Mouse (Mus musculus) kidney, adult 18-20 months (tissue): ENCODE measurements around the gene Gfpt1.
A peak's percentile ranks its signal among the peaks of the same experiment; 100 is the strongest.
"Not testable (repeated sequence)": the region's sequence is repeated elsewhere in the genome, so short reads cannot be mapped to it uniquely, and the experiment has no call there.

Experiments
- DNase-seq: peaks from one replicate; pipeline ENCODE4 v3.0.0; 2021

Gfpt1 gene

GRCm38 (mm10) chr6:87043131-87043516 is 478 bp downstream of the Gfpt1 start:
- no peak for DNase-seq

DNA sequence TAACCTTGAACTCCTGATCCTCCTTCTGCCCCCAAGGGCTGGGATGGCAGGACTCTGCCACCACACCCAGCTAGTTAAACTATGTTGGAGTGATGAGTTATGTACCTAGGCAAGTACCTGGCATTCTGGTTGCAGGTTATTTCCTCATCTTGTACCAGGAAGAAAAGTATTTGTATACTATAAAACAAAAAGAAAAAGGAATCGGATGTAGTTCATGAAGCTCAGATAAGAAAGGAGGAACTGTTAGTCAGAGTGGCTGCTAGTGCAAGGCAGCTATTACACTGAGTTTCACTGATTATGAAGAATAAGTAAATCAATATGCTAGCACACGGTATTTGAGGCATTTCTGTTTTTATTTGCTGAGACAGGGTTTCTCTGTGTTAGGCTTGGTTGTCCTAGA is 2.2 kb downstream of the Gfpt1 start:
- DNase-seq: no peak

DNA sequence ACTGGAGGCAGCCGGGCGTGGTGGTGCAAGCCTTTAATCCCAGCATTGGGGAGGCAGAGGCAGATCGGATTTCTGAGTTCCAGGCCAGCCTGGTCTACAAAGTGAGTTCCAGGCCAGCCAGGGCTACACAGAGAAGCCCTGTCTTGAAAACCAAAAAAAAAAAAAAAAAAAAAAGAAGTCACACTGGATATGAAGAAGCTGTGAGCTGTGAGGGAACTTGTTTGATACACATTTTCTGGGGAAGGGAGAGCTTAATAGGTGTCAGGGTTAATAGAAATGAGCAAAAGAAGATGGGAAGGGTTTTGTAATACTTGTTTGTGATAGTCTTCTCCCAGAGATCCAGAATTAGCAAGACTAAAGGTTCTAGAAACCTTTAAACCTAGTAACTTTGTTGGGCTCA is 2.9 kb downstream of the Gfpt1 start:
- DNase-seq: no peak

GRCm38 (mm10) chr6:87048712-87049111 is 6.1 kb downstream of the Gfpt1 start:
- not testable (repeated sequence) for DNase-seq

GRCm38 (mm10) chr6:87051886-87052425 is 9.3 kb downstream of the Gfpt1 start:
- DNase-seq: no peak

- no peak for DNase-seq
Measured at GRCm38 (mm10) chr6:87054193-87054592, 11.5 kb downstream of the Gfpt1 start.

DNA sequence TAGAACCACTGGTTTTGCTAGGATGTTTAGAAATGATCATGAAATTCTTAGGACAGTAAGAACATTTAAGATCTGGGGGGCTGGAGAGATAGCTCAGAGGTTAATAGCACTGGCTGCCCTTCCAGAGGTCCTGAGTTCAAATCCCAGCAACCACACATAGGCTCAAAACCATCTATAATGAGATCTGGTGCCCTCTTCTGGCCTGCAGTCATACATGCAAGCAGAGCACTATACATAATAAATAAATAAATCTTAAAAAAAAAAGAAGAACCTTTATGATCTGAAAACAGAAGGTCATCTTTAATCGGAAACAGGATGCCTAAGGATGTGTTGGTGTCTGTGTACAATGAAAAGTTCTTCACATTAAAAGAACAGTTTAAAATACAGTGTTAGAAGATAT is 17.1 kb downstream of the Gfpt1 start:
- DNase-seq: no peak

DNA sequence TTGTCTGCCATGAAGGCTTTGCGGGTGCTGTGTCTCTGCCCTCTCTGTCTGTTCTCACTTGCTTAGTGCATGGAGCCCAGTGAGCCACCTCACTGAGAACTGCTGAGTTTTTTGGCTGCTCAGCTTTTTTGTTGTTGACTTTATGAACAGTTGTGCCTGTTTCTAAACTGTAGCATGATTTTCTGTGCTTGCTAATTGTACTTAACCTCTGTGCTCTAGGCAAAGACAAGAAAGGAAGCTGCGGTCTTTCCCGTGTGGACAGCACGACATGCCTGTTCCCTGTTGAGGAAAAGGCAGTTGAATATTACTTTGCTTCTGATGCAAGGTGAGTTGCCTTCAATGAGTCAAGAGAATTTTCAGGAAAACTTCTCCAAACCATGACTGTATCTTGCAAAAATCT is 20.9 kb downstream of the Gfpt1 start:
- DNase-seq: no peak

GRCm38 (mm10) chr6:87068209-87068608 is 25.6 kb downstream of the Gfpt1 start:
- DNase-seq: no peak

DNA sequence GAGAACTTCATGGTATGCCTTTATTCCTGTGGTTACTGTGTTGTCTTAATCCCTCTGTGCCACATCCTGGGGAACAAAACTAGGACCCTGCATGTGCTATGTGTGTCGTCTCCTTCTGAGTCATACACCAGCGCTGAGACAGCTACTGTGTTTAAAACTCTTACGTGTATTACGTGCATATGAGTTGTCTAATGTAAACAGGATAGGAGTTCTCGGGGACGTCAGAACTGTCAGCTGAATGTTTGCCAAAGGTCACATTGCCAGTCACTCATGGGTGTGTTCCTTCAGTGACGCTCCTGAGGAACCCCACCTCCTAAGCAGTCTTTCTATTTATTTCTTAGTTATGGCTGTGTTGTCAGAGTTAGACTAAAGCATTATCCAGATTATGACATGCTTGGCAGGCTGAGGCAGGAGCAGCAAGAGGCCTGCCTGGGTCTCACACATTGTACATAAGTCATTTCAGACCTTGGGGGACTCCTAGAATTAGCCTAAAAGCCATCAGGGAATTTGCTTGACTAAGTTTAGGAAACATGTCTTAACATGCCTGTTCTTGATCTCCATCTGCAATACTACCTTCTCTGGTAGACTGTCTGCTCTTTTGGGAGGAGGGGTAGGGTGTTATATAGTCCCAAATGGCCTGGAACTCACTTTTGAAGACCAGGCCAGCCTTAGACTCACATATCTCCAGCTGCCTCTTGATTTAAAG is 26.7 kb downstream of the Gfpt1 start:
- no peak for DNase-seq

DNA sequence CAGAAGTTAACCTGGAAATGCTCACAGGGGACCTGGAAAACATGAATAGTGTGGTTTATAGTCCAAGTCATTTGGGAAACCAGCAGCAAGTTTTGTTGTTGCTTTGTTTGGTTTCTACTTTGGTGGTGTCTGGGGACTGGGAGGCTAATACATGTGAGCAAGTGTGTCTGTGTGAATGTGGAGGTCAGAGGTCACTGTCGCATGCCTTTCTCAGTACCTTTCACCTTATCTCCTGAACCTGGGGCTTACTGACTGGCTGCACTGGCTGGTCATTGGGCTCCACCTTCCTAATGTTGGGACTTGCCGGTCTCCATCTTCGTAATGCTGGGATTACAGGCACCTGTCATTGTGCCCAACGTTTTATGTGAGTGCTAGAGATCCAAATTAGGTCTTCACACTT is 28.0 kb downstream of the Gfpt1 start:
- DNase-seq: no peak

GRCm38 (mm10) chr6:87072759-87073158 is 30.1 kb downstream of the Gfpt1 start:
- no peak for DNase-seq

DNA sequence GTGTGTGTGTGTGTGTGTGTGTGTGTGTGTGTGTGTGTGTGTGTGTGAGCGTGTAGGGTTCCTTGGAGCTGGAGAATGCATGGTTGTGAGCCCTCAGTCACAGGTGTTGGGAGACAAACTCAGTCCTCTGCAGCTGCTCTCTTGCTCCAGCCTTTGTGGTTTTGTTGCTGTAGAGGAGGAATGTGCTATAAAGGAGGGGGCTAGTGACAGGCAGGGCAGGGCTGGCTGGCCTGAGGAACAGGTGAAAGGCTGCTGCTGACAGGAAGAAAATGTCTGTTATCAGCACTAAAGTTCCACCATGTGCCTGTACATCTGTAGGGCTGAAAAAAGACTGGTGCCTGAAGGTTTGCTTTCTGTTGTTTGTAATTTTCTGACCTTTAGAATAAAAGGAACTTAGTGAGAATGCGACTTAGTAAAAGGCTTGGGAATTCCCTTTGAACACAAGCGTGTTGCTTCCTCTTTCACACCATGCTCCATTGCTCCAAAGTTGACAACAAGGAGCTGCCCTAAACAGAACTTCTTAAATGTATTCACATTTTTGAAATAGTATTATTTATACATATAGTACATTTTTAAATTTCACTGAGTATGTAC is 32.5 kb downstream of the Gfpt1 start:
- DNase-seq: no peak

- no peak for DNase-seq
Measured at GRCm38 (mm10) chr6:87079457-87079856, 36.8 kb downstream of the Gfpt1 start.

DNA sequence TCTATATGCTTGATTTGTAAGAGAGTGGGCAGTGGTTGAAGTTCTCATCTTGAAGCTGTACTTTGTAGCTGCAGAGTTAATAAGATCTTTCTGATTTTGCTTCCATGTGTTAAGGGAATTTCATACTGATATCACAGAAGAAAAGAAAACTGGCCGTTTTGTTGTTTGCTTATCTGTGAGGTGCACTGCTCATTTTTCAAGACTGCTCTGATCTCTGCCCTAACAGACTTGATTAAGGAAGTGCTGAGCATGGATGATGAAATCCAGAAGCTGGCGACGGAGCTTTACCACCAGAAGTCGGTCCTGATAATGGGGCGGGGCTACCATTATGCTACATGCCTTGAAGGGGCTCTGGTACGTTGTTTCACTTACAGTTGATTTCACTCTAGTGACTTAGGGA is 42.4 kb downstream of the Gfpt1 start:
- no peak for DNase-seq

- no peak for DNase-seq
Measured at GRCm38 (mm10) chr6:87088356-87088755, 45.7 kb downstream of the Gfpt1 start.

GRCm38 (mm10) chr6:87090877-87091276 is 48.2 kb downstream of the Gfpt1 start:
- no peak for DNase-seq

GRCm38 (mm10) chr6:87092476-87092875 is 49.8 kb downstream of the Gfpt1 start:
- DNase-seq: no peak

DNA sequence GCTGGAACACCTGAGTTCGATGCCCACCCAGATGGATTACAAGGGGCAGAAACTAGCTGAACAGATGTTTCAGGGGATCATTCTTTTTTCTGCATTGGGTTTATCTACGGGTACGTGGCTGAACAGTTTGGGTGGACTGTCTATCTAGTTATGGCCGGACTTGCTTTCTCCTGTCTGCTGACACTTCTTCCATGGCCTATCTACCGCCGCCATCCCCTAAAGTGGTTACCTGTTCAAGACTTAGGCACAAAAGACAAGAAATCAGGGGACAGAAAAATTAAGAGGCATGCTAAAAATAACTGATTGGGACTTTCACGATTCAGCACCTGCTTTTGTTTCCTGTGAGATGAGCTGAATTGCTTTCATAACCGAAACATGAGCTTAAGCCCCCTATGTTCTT is 51.0 kb downstream of the Gfpt1 start:
- not testable (repeated sequence) for DNase-seq

DNA sequence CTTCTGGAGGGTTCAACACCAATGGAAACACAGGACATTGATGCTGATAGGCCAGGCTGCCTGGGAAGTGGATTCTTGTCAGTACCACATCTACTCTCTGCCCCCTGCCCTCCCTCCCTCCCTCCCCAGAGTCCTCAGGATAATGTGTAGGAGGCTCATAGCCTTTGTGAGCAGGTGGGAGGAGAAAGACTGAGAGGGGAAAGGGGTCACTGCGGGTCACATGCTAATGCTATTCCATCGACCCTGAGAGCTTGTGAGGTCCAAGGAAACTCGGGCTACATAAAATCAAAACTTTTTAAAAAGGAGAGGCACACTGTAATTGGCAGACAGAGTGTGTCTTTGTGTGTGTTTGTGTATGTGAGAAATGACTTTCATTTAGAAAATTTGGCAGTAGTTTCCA is 56.6 kb downstream of the Gfpt1 start:
- DNase-seq: no peak

DNA sequence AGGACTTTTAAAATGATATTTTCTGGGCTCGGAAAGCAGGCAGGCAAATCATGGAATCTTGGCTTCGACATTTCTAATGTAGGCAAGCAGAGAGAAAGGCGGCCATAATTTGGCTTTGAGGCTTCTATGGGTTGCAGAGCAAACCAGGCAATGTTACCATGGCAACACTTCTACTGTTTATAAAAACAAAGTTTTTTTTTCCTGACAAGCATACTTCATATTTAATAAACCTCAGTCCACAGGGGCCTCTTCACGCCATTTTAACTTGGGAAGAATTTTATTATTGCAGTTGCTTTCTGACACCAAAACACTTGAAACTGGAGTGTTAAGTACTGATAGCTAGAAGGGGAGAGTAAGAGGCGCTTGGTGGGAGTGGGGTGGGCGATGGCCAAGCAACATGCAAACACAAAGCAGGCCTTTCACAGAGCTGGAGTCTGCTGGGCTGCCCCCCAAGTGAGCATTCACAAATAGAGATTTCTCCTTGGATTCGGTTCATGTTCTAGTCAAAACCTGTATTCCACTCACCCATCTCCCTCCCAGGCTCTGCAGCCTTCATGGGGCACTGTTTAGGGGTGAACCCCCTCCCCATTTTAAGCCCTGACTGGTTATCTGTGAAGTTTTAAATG is 57.1 kb downstream of the Gfpt1 start:
- DNase-seq: no peak

DNA sequence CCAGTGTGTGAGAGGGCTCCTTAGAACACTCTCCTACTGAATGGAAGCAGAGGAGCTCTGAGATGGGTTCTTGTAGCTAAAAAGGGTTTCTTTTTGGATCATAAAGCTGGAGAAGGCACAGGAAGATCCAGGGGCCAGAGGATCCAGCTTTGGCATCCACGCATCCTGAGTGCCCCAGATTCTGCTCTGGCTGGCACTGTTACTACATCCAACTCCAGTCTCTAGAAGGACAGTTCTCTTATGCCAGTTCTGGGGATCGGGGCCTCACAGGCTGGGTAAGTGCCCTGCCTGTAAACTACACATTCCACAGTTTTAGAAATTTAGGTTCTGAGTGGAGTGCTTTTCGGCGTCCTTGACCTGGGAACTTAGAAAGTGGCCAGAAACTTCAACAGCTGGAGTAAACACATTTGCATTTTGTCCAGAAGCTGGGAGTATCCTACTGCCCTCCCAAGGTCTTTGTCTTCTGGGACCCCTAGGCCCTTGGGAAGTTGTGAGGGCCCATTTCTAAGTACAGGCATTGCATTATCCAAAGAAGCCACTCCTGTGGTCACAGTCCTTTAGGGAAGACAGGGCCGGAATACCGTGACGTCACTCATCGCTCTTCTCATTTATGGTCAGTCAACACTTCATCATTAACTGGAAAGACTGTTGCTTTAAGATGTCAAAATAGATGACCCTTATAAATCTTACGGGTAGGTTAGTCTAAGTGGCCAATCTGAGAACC is 57.8 kb downstream of the Gfpt1 start:
- no peak for DNase-seq

DNA sequence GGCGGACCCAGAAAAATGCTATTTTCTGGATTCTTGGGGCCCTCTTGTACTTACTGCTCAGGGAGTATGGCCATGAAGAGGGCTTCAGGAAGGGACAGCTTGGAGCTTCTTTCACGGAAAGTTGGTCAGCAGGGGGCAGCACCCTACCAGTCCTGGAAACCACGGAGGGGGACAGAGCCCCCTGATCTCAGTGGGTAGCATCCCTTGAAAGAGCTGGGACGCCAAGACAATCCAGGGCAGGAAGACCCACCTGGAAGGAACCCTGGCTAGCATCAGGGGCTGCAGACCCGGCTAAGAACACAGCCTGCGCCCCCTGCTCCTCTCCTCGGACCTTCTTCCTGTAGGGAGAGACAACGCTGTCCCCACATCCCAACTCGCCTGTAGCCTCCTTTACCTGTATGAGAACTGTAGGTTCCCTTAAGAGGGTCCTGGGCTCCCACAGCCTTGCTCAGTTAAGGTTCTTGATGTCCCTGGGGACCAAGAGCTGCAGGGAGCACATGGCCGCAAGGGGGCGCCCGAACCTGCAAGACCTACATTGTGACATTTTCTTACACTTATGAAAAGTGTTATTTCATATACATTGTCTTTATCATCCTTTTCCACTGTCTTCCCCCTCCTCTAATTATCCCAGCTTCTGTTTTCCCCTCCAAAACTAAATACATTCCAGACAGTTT is 58.8 kb downstream of the Gfpt1 start:
- DNase-seq: peak; percentile 89
